ENCODE assay signal across 9 mouse cellular contexts in the genomic region with DNA sequence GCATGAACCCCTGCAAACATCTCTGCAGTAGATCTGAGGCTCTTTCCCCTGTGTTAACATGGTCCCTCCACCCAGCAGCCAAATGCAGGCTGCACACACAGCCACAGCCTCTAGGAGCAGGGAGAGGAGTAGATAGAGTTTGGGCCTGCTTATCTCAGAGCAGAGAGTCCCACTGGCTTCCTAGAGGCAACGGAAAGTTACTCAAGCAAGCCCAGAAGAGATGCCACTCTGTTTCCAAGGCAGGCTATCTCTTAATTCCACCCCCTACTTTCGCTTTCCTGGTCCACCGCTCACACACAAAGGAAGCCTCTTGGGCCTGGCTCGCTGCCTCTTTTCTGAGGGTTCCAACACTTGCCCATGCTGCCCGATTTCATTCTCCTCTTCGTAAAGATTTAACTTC. TPM values are rescaled to one million over a fixed set of nuclear protein-coding genes. Genes with fewer than 3 reads are reported as not detected.
DNase-seq lines count a peak whose midpoint lies in the region; ATAC-seq and TF ChIP-seq lines count a peak whose summit lies in the region.
"Had no signal": no experiment of that assay in that cellular context is flagged by ENCODE, and none has a peak within 500 bp of the region (broad histone marks: within the 10 kb centered on the region; RNA-seq: fewer than 3 reads in every experiment).

No protein-coding gene starts in this region.

- no peak overlapping the region for H3K9ac ChIP-seq in hindbrain, embryonic 11.5 days (ENCODE audit: low read depth, low read length)
- H3K9ac ChIP-seq in liver, embryonic 13.5 days: peak overlapping the region; percentile 66

- no peaks in the 10 kb centered on the region for H3K27me3 ChIP-seq in hindbrain, embryonic 10.5 days (ENCODE audit: insufficient read depth, poor library complexity, severe bottlenecking)
- no peaks in the 10 kb centered on the region for H3K27me3 ChIP-seq in hindbrain, embryonic 11.5 days (ENCODE audit: control insufficient read depth, insufficient read depth, low read length)
- H3K27me3 ChIP-seq in liver, embryonic 13.5 days: no peaks in the 10 kb centered on the region

- peaks cover 25% of the 10 kb centered on the region for H3K4me1 ChIP-seq in hindbrain, embryonic 10.5 days (replicated peaks)
- no peaks in the 10 kb centered on the region for H3K4me1 ChIP-seq in hindbrain, embryonic 11.5 days (replicated peaks; ENCODE audit: control insufficient read depth, insufficient read depth, low read length)
- peaks cover 7% of the 10 kb centered on the region for H3K4me1 ChIP-seq in bone marrow, adult 2 months (ENCODE audit: control insufficient read depth, insufficient read depth, low read length)
- peaks cover 69% of the 10 kb centered on the region for H3K4me1 ChIP-seq in liver, embryonic 13.5 days (replicated peaks)

- DNase-seq in hindbrain, embryonic 10.5 days (ENCODE audit: low spot score): no peak
- DNase-seq in hindbrain, embryonic 11.5 days (ENCODE audit: low spot score): no peak
- peak; percentile 35 to 47 for DNase-seq in B cell, adult 2 months
- DNase-seq in liver, embryonic 13.5 days: no peak
- no peak for DNase-seq in gastrocnemius, postnatal 10 days
- no peak for DNase-seq in adrenal gland, postnatal 25 days
- DNase-seq: kidney, postnatal 14 days had no signal

- no peak for ATAC-seq in hindbrain, embryonic 11.5 days (ENCODE audit: low FRiP score)
- ATAC-seq in liver, embryonic 13.5 days (ENCODE audit: low read depth): peak; percentile 90

- WGBS in hindbrain, embryonic 10.5 days: 37% methylated on average over 6 of the region's 6 CpGs
- WGBS in hindbrain, embryonic 11.5 days: 31% methylated on average over 6 of the region's 6 CpGs
- WGBS in bone marrow, adult 2 months: 10% methylated on average over 6 of the region's 6 CpGs
- WGBS in liver, embryonic 13.5 days (ENCODE audit: insufficient replicate concordance): 23% methylated on average over 6 of the region's 6 CpGs

- peak overlapping the region; percentile 72 for H3K27ac ChIP-seq in hindbrain, embryonic 10.5 days
- no peak overlapping the region for H3K27ac ChIP-seq in hindbrain, embryonic 11.5 days (ENCODE audit: low read depth, low read length)
- peak overlapping the region; percentile 3 for H3K27ac ChIP-seq in bone marrow, adult 2 months (ENCODE audit: control insufficient read depth, insufficient read depth, low read depth, low read length, poor library complexity)
- peak overlapping the region; percentile 84 for H3K27ac ChIP-seq in liver, embryonic 13.5 days

- TF ChIP-seq POLR2A in bone marrow, adult 2 months (IDR thresholded peaks at IDR 0.05; ENCODE audit: borderline replicate concordance, control insufficient read depth, low read depth, low read length): no peak

- no peak overlapping the region for H3K4me3 ChIP-seq in hindbrain, embryonic 10.5 days
- H3K4me3 ChIP-seq in hindbrain, embryonic 11.5 days (ENCODE audit: low read depth, low read length): no peak overlapping the region
- H3K4me3 ChIP-seq in bone marrow, adult 2 months (replicated peaks; ENCODE audit: control insufficient read depth, low read depth, low read length): no peak overlapping the region
- peak overlapping the region; percentile 36 for H3K4me3 ChIP-seq in liver, embryonic 13.5 days (replicated peaks)
- H3K4me3 ChIP-seq: myocyte had no signal

- no peaks in the 10 kb centered on the region for H3K36me3 ChIP-seq in hindbrain, embryonic 10.5 days
- H3K36me3 ChIP-seq in hindbrain, embryonic 11.5 days (ENCODE audit: control insufficient read depth, insufficient read depth, low read length): no peaks in the 10 kb centered on the region
- H3K36me3 ChIP-seq in liver, embryonic 13.5 days: no peaks in the 10 kb centered on the region

- no peak overlapping the region for H3K4me2 ChIP-seq in hindbrain, embryonic 11.5 days (replicated peaks; ENCODE audit: low read depth, low read length)
- H3K4me2 ChIP-seq in liver, embryonic 13.5 days: peak overlapping the region; percentile 57

- TF ChIP-seq CTCF in bone marrow, adult 2 months (IDR thresholded peaks at IDR 0.05; ENCODE audit: control insufficient read depth, insufficient read depth, low read length): no peak

- no peaks in the 10 kb centered on the region for H3K9me3 ChIP-seq in hindbrain, embryonic 10.5 days
- no peaks in the 10 kb centered on the region for H3K9me3 ChIP-seq in hindbrain, embryonic 11.5 days (ENCODE audit: control insufficient read depth, low read length)
- no peaks in the 10 kb centered on the region for H3K9me3 ChIP-seq in liver, embryonic 13.5 days (replicated peaks)

RNA-seq across cellular contexts. Expression of a gene that starts 3.7 kb away (rescaled TPM):
- polyA plus RNA-seq in hindbrain, embryonic 10.5 days (2016; fragmentation: Nextera tagmentation; extraction: Ambion mirVana): not detected in 2 replicates
- 0.11 and 0.48 TPM in 2 replicates for polyA plus RNA-seq in hindbrain, embryonic 11.5 days (2014; fragmentation: Nextera tagmentation; extraction: Ambion mirVana)
- 0.61 and 13.4 TPM in 2 replicates for polyA plus RNA-seq in bone marrow, adult 2 months (2011; ENCODE audit: insufficient read depth, insufficient read length, low replicate concordance, missing spikeins)
- 0.09 TPM in 1 of 2 replicates, not detected in the other for polyA plus RNA-seq in liver, embryonic 13.5 days (2015; fragmentation: Nextera tagmentation; extraction: Ambion mirVana)
- not detected for total RNA-seq in gastrocnemius, postnatal 10 days (2021)
- 0.18 TPM in 1 of 2 replicates, not detected in the other for total RNA-seq in adrenal gland, postnatal 25 days (2021)

RNA-seq across cellular contexts. Expression of a gene that starts 39.3 kb away (rescaled TPM):
- 16.8 and 21.0 TPM in 2 replicates for polyA plus RNA-seq in hindbrain, embryonic 10.5 days (2016; fragmentation: Nextera tagmentation; extraction: Ambion mirVana)
- polyA plus RNA-seq in hindbrain, embryonic 11.5 days (2014; fragmentation: Nextera tagmentation; extraction: Ambion mirVana): 16.0 and 32.7 TPM in 2 replicates
- polyA plus RNA-seq in bone marrow, adult 2 months (2011; ENCODE audit: insufficient read depth, insufficient read length, low replicate concordance, missing spikeins): 38.4 and 48.4 TPM in 2 replicates
- 7.2 and 8.2 TPM in 2 replicates for polyA plus RNA-seq in liver, embryonic 13.5 days (2015; fragmentation: Nextera tagmentation; extraction: Ambion mirVana)
- 10 to 100 TPM; 72.0 to 78.9 TPM for total RNA-seq in gastrocnemius, postnatal 10 days (2021)
- 126 and 145 TPM in 2 replicates for total RNA-seq in adrenal gland, postnatal 25 days (2021)

Comparison
In these comparisons a context has a peak if more than half of its experiments do, and no peak if none do; other contexts are left out.
1. DNase-seq: peak in B cell, adult 2 months (2 of 2); none in hindbrain, embryonic 10.5 days (single experiment), hindbrain, embryonic 11.5 days (single experiment), liver, embryonic 13.5 days (single experiment), gastrocnemius, postnatal 10 days (single experiment) and adrenal gland, postnatal 25 days (single experiment).